Mouse (Mus musculus) erythroblast, embryonic 14.5 days (primary cell): Measurements from ENCODE around the gene Dgcr2. TPM values are rescaled to one million over a fixed set of nuclear protein-coding genes. Genes with fewer than 3 reads are reported as not detected.

ENCODE experiments used
- H3K27me3 ChIP-seq: 2 replicates; pipeline ENCODE4 v1.6.1; 2012; ENCODE audit warnings: inconsistent platforms; ENCODE audit not compliant: control insufficient read depth
- H3K36me3 ChIP-seq: 2 replicates; pipeline ENCODE4 v1.6.1; 2012; ENCODE audit warnings: mild to moderate bottlenecking, inconsistent platforms; ENCODE audit not compliant: control insufficient read depth
- H3K4me1 ChIP-seq: 2 replicates; pipeline ENCODE4 v1.6.1; 2012; ENCODE audit warnings: inconsistent platforms; ENCODE audit not compliant: control insufficient read depth
- H3K4me3 ChIP-seq: replicated peaks from 2 replicates; pipeline ENCODE3; 2012; ENCODE audit warnings: moderate library complexity, mild to moderate bottlenecking, inconsistent platforms
- H3K9me3 ChIP-seq: 2 replicates; pipeline ENCODE4 v1.6.1; 2012; ENCODE audit warnings: low read length, inconsistent platforms, mixed read lengths; ENCODE audit not compliant: control insufficient read depth
- GATA1 ChIP-seq: IDR thresholded peaks from 2 replicates; pipeline ENCODE4 v1.6.1; 2012; ENCODE audit warnings: low read length, inconsistent platforms, mixed read lengths
- TAL1 ChIP-seq: IDR thresholded peaks from 3 replicates; pipeline ENCODE4 v1.6.1; 2012; ENCODE audit warnings: low read length, inconsistent platforms, mixed read lengths
- polyA plus RNA-seq: library from polyadenylated mRNA; stranded (reverse); fragments of >175 nt; gene quantifications from 2 replicates; pipeline ENCODE4 v1.2.3, GENCODE M21; 2012

Gene Dgcr2
- polyA plus RNA-seq, 1 experiment, result 0.68 TPM

DNA sequence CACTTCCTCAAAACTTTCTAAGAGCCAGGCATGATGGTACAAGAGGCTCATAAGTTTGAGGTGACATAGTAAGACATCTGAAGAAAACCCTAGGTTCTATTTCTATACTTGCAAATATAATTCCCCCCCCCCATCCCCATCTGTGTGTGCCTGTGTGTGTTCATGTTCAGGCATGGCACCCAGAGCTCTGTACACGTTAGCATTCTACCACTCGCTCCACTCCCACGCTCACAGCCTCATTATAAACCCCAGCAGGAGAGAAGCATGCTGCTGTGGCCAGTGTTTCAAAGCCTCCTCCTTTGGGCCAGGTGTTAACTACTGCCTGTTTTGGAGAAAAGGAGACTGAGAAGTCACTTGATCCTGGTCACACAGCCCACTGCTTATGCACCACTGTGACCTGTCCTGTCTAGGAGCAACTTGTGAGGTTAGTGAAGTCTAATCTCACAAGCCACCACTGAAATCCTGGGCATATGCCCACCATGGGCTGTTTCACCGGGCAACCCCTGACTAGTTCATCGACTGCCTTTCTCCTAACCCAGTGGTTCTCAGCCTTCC, 33.6 kb upstream of the Dgcr2 start:
- H3K4me3 ChIP-seq, result no peak overlapping the region
- no peaks in the 10 kb centered on the region for H3K36me3 ChIP-seq
- TF ChIP-seq GATA1 (no peak), TAL1 (no peak)
- peaks cover 60% of the 10 kb centered on the region for H3K4me1 ChIP-seq
- H3K9me3 ChIP-seq, result no peaks in the 10 kb centered on the region
- H3K27me3 ChIP-seq, result no peaks in the 10 kb centered on the region

DNA sequence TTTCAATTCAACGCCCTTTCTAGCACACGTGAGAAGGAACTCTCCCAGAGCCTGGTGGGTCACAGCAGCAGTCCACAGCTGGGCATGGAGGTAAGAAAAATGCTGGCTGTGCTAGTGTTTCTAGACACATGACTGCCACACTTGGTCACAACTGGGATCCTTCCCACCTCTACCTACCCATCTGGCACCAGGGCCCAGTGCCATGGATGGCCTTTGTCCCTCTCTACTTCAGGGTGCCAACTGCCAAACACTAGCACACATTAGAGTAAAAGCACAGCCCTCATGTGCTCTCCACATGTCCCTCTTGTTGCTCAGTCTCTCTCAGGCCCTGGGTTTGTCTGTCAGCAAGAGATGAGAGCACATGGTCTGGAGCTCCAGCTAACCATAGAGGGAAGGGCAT, 31.3 kb upstream of the Dgcr2 start:
- Histone ChIP-seq H3K9me3 (no peaks in the 10 kb centered on the region), H3K4me1 (peaks cover 63% of the 10 kb centered on the region), H3K36me3 (peaks cover 18% of the 10 kb centered on the region), H3K4me3 (no peak overlapping the region), H3K27me3 (no peaks in the 10 kb centered on the region)
- TF ChIP-seq GATA1, result no peak
- no peak for TF ChIP-seq TAL1

DNA sequence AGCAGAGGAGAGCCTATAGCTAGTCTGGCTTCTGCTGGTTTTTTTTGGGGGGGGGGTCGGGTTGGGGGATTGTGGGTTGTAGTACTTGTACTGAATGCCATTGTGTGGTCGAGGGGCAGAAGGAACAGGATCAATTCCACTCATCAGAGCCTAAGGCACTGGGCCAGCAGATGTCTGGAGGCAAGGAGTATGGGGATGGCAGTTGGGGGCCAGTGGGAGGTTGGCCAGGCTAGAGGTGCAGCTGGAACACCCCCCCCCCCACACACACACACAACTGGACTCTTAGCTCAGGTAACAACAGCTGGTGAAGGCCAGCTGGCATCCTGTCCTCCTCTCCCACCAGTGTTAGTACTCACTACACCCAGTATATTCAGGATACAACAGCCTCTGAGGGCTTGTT, 30.8 kb upstream of the Dgcr2 start:
- Histone ChIP-seq H3K4me3 (no peak overlapping the region), H3K36me3 (peaks cover 22% of the 10 kb centered on the region), H3K27me3 (no peaks in the 10 kb centered on the region), H3K9me3 (no peaks in the 10 kb centered on the region), H3K4me1 (peaks cover 62% of the 10 kb centered on the region)
- TF ChIP-seq TAL1, result no peak
- no peak for TF ChIP-seq GATA1

DNA sequence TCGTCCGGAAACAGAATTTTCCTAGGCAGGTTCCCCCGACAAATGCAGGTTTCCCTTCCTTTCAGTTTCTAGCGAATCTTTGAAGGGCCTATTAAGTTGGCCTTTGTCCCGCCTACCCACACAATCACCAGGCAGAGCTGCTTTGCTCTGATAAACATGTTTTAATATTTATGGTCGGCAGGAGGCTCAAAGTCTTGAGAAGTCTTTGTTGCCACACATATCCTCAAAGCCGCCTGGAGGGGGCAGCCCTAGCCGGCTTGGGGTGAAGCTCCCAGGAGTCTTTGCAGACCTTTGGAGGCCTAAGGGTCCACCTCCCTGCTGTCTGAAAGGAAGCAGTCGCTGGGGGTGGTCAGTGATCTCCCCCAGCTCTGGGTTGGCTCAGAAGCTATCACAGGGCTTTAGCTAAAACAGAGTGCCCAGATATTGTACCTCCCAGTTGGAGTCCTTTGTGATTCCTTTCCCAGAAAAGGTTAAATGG, 30.3 kb upstream of the Dgcr2 start:
- no peaks in the 10 kb centered on the region for H3K27me3 ChIP-seq
- H3K4me3 ChIP-seq, result peak overlapping the region; percentile 86
- H3K4me1 ChIP-seq, result peaks cover 61% of the 10 kb centered on the region
- no peaks in the 10 kb centered on the region for H3K9me3 ChIP-seq
- peaks cover 22% of the 10 kb centered on the region for H3K36me3 ChIP-seq
- TF ChIP-seq GATA1 (no peak), TAL1 (no peak)

DNA sequence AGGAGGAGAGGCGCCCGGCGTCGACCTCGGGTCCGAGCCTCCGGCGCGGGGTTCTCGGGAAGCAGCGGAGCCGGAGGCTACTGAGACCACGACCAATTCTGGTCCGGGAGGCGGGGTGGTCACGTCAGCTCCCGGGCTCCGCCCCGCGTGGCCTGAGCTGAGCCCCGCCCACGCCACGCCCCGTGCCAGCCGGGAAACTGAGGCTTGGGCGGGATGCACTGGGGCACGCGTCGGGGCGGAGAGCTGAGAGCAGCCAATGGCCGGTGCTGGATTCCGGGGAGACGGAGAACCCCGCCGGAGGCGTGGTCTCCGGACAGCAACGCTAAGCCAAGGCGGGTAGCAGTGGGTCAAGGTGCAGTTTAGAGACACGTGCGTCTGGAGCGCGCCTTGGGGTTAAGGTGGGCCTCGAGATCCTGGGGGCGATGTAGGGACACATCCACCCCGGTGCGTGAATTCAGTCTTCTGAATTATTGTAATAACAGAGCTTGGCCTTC, 29.8 kb upstream of the Dgcr2 start, which contains the start of gene Slc25a1:
TSS of gene Slc25a1 (minus strand) at position 133 of the 494 bp plus-strand sequence.
- peak within 1 kb of the TSS; percentile 86 for H3K4me3 ChIP-seq
- no peaks in the 10 kb centered on the region for H3K27me3 ChIP-seq
- peaks cover 22% of the 10 kb centered on the region for H3K36me3 ChIP-seq
- no peak for TF ChIP-seq GATA1
- no peak for TF ChIP-seq TAL1
- peaks cover 61% of the 10 kb centered on the region for H3K4me1 ChIP-seq
- no peaks in the 10 kb centered on the region for H3K9me3 ChIP-seq

DNA sequence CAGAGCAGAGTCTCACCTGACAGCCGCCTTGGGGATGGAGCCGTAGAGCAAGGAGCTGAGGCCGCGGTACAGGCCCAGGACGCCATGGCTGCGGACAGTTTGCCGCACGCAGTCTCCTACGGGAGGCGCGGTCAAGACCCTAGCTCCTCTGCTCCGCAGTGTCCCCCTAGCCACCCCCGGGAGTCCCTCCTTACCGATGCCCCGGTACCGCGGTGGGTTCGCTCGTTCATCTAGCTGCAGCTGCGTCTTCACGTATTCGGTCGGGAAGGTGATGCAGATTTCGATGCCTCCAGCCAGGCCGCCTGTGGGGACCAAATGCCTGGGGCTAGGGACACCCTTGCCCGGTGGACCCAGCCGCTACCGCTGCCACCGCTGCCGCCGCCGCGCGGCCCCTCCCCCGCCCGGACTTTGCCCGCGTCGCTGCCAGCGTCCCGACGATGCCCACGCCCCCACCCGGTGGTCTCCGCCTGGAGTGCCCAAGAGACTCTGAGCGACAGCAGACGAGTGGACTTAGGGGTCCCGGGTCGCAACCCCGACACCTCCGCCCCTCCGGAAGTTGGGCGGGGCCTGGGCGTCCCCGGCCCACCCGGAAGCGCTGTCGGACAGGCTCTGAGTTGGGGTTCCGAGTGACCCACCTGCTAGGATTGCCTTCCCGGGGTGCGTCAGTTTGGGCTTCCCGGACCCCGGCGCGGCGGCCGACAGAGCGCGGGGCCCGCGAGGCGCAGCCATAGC, 29.2 kb upstream of the Dgcr2 start:
- Histone ChIP-seq H3K4me1 (peaks cover 65% of the 10 kb centered on the region), H3K9me3 (no peaks in the 10 kb centered on the region), H3K27me3 (no peaks in the 10 kb centered on the region), H3K36me3 (peaks cover 22% of the 10 kb centered on the region), H3K4me3 (peak overlapping the region; percentile 86)
- TF ChIP-seq TAL1, result no peak
- TF ChIP-seq GATA1, result no peak

DNA sequence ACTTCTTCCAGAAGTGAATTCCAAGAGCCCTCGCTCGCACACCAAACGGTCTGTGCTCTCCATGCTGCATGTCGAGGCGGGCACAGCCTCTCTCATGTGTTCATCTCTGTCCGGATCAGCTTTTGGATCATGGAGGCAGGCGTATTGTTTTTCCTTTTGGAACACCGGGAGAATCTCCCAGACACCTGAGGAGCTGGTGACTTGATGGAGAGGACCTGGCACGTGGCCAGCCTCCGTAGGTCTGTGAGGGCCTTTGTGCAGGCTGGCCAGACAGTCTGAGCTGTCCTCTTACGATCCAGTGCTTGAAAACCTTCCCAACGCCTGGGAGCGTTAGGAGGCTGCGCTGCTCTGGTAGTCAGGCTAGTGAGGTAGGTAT, 23.8 kb upstream of the Dgcr2 start:
- Histone ChIP-seq H3K36me3 (peaks cover 22% of the 10 kb centered on the region), H3K9me3 (no peaks in the 10 kb centered on the region), H3K4me1 (peaks cover 55% of the 10 kb centered on the region), H3K27me3 (peaks cover 25% of the 10 kb centered on the region), H3K4me3 (peak overlapping the region; percentile 90)
- TF ChIP-seq TAL1 (no peak), GATA1 (no peak)

DNA sequence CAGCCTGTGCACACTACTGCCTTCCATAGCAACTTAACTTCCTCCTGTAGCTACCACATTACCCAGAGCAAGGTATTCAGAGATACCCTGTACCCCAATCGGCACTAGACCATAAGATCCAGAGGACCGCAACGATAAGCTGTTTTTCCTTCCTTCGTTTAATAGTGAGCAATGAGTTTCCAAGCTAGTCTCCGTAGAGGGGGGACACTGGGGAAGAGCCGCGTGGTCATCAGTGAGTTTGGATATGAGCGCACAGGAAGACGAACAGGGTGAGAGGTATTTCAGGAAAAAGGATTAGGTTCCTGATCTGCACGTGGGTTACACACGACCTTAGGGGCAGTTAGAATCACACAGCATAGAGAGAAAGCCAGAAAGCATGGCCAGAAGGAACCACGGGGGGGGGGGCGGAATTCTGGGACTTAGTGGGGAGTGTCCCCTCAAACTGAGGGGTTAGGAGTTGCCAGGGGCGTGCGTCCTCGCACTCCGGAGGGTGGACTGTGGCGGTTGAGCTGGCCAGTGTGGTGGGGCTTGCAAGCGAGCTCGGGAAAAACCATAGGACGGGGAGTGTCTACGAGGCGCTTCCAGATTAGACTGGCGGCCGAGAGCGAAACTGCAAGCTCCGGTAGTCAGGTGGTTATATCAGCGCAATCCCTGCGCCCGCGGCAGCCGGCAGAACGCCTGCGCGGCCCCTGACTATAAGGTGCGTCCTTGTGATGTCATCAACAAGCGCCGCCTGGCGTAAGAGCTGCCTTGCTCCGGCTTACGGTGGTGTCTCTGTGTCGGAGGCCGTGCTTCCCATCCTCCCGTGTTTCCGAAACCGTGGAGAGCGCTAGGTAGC, 23.2 kb upstream of the Dgcr2 start:
- Histone ChIP-seq H3K9me3 (no peaks in the 10 kb centered on the region), H3K27me3 (peaks cover 31% of the 10 kb centered on the region), H3K36me3 (peaks cover 22% of the 10 kb centered on the region), H3K4me3 (peak overlapping the region; percentile 90), H3K4me1 (peaks cover 49% of the 10 kb centered on the region)
- TF ChIP-seq GATA1, result no peak

DNA sequence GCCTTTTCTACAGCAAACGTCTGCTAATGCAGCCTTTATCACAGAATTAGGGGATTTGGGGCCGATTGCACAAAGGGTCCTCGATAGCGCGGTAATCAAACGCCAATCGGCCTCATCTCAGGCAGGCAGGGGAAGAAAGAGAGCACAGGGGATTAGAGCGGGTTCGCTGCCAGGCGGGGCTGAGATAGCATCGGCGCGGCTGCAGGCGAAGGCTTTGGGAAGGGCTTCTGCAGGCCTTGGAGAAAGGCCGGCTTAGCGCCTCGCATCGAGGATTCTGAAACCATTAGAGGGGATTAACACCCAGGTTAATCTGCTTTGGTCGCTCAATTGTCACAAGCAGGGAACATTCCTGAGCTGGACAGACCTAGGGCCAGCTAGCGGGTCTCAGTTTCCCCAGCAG, 22.2 kb upstream of the Dgcr2 start:
- Histone ChIP-seq H3K4me1 (peaks cover 49% of the 10 kb centered on the region), H3K4me3 (peak overlapping the region; percentile 90), H3K27me3 (peaks cover 41% of the 10 kb centered on the region), H3K9me3 (no peaks in the 10 kb centered on the region), H3K36me3 (peaks cover 13% of the 10 kb centered on the region)
- TF ChIP-seq GATA1 (no peak), TAL1 (no peak)
